Mouse (Mus musculus) midbrain, embryonic 13.5 days (tissue): ENCODE data around the gene Mylk2. TPM values are rescaled to one million over a fixed set of nuclear protein-coding genes. Genes with fewer than 3 reads are reported as not detected.

Experiments used
- ATAC-seq: fragments of 200-750 bp; cut with Nextera tagmentation; 2 replicates; pipeline ENCODE4 v1.8.0; 2017; ENCODE audit warnings: mild to moderate bottlenecking, moderate TSS enrichment, moderate library complexity
- H3K27ac ChIP-seq: fragments of 300-500 bp; sonication (generic); 2 replicates; pipeline ENCODE4 v1.5.1; 2015; ENCODE audit warnings: inconsistent platforms, mild to moderate bottlenecking, moderate library complexity
- H3K27me3 ChIP-seq: fragments of 300-500 bp; sonication (generic); 2 replicates; pipeline ENCODE4 v1.6.1; 2015; ENCODE audit warnings: mild to moderate bottlenecking, inconsistent platforms
- H3K36me3 ChIP-seq: fragments of 300-500 bp; sonication (generic); 2 replicates; pipeline ENCODE4 v1.6.1; 2015; ENCODE audit warnings: mild to moderate bottlenecking, inconsistent platforms
- H3K4me1 ChIP-seq: fragments of 300-500 bp; sonication (generic); replicated peaks from 2 replicates; pipeline ENCODE4 v1.6.1; 2015; ENCODE audit warnings: inconsistent platforms
- H3K4me2 ChIP-seq: fragments of 300-500 bp; sonication (generic); replicated peaks from 2 replicates; pipeline ENCODE4 v1.6.1; 2015; ENCODE audit warnings: moderate library complexity, mild to moderate bottlenecking, inconsistent platforms
- H3K4me3 ChIP-seq: fragments of 300-500 bp; sonication (generic); replicated peaks from 2 replicates; pipeline ENCODE4 v1.5.1; 2015; ENCODE audit warnings: mild to moderate bottlenecking, inconsistent platforms
- H3K9ac ChIP-seq: fragments of 300-500 bp; sonication (generic); replicated peaks from 2 replicates; pipeline ENCODE4 v1.6.1; 2015; ENCODE audit warnings: mild to moderate bottlenecking, inconsistent platforms
- H3K9me3 ChIP-seq: fragments of 300-500 bp; sonication (generic); 2 replicates; pipeline ENCODE4 v1.6.1; 2016; ENCODE audit warnings: mild to moderate bottlenecking, inconsistent platforms
- WGBS: fragments of 180-500 bp; shearing (Covaris S2); methylation state at CpG from one replicate; pipeline ENCODE4 v1.1.7; 2015; 5-methylcytosine and 5-hydroxymethylcytosine counted together
- polyA plus RNA-seq: library from polyadenylated mRNA; unstranded; fragments of >200 nt; fragmentation: Nextera tagmentation; extraction: Ambion mirVana; gene quantifications from 2 replicates; pipeline ENCODE4 v1.2.1, GENCODE M21; 2015

Mylk2 gene
- polyA plus RNA-seq, 1 experiment from 2014 or later, result 0.07 TPM

- Histone ChIP-seq H3K4me1 (0 out of 2 replicates have a peak, but pooled peaks cover 8% of the 10 kb centered on the region), H3K27me3 (peaks cover 29% of the 10 kb centered on the region), H3K27ac (no peak overlapping the region), H3K9me3 (no peaks in the 10 kb centered on the region), H3K9ac (no peak overlapping the region), H3K4me2 (no peak overlapping the region), H3K36me3 (no peaks in the 10 kb centered on the region), H3K4me3 (no peak overlapping the region)
- WGBS, result 59% methylated on average over 5 of the region's 5 CpGs
- ATAC-seq, result no peak
These were observed 5.0 kb downstream of the Mylk2 start for GRCm38 (mm10) chr2:152916111-152916510.

- Histone ChIP-seq H3K27me3 (peaks cover 14% of the 10 kb centered on the region), H3K9me3 (no peaks in the 10 kb centered on the region), H3K4me1 (0 out of 2 replicates have a peak, but pooled peaks cover 8% of the 10 kb centered on the region), H3K36me3 (no peaks in the 10 kb centered on the region), H3K4me2 (no peak overlapping the region), H3K4me3 (no peak overlapping the region), H3K9ac (no peak overlapping the region), H3K27ac (no peak overlapping the region)
- 56% methylated on average over 9 of the region's 9 CpGs for WGBS
- ATAC-seq, result no peak
These were observed 6.5 kb downstream of the Mylk2 start for GRCm38 (mm10) chr2:152917671-152918070.

DNA sequence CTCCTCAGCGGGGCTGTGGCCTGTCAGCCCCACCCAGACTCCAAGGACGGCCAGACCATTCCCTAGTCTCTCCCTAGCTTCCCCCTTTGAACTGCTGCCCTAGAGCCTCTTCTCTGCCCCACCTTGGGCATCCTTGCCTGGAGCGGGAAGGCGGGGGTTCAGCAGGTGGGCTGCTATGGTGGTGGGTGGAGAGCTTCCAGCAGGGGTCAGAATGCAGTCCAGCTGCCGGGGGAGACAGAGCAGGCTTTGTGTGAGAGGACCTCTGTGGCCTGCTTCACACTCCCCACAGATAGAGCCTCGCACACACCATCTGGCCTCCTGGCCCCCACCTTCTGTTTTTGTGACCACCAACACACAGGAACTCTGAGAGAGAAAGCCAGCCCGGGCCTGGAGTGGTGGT, 11.2 kb downstream of the Mylk2 start:
- 36% methylated on average over 6 of the region's 7 CpGs for WGBS
- no peak overlapping the region for H3K9ac ChIP-seq
- no peak overlapping the region for H3K4me2 ChIP-seq
- no peak for ATAC-seq
- H3K9me3 ChIP-seq, result no peaks in the 10 kb centered on the region
- no peak overlapping the region for H3K4me3 ChIP-seq
- no peak overlapping the region for H3K27ac ChIP-seq
- no peaks in the 10 kb centered on the region for H3K27me3 ChIP-seq
- H3K36me3 ChIP-seq, result no peaks in the 10 kb centered on the region
- H3K4me1 ChIP-seq, result no peaks in the 10 kb centered on the region

DNA sequence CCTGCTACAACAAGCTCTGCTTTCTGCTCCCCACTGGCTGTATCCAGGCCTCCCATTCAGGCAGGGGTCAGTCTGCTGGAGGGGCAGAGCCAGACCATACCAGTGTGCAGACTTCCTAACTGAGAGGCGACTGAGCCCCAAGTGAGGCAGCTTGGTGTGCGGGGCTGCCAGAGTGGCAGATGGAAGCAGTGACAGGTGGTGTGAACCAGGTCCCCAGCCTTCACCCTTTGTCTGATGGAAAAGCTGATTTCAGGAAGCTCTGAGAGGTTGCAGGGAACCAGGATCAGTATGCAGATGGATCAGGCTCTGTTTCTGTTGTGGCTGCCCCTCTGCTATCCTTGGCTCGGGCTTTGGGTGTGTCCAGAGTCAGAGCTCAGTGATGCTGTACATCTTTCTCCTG, 12.5 kb downstream of the Mylk2 start:
- no peak for ATAC-seq
- 61% methylated on average over 3 of the region's 3 CpGs for WGBS

GRCm38 (mm10) chr2:152924128-152924527, 13.0 kb downstream of the Mylk2 start:
- no peaks in the 10 kb centered on the region for H3K27me3 ChIP-seq
- WGBS, result 49% methylated on average over 8 of the region's 8 CpGs
- H3K4me1 ChIP-seq, result no peaks in the 10 kb centered on the region
- H3K9ac ChIP-seq, result no peak overlapping the region
- H3K36me3 ChIP-seq, result no peaks in the 10 kb centered on the region
- H3K9me3 ChIP-seq, result no peaks in the 10 kb centered on the region
- no peak overlapping the region for H3K27ac ChIP-seq
- no peak overlapping the region for H3K4me3 ChIP-seq
- no peak overlapping the region for H3K4me2 ChIP-seq
- no peak for ATAC-seq

More for the DNA sequence above, 12.5 kb downstream of the Mylk2 start:
- Histone ChIP-seq H3K9ac (no peak overlapping the region), H3K9me3 (no peaks in the 10 kb centered on the region), H3K4me3 (no peak overlapping the region), H3K36me3 (no peaks in the 10 kb centered on the region), H3K4me2 (no peak overlapping the region), H3K27ac (no peak overlapping the region), H3K4me1 (no peaks in the 10 kb centered on the region), H3K27me3 (no peaks in the 10 kb centered on the region)

DNA sequence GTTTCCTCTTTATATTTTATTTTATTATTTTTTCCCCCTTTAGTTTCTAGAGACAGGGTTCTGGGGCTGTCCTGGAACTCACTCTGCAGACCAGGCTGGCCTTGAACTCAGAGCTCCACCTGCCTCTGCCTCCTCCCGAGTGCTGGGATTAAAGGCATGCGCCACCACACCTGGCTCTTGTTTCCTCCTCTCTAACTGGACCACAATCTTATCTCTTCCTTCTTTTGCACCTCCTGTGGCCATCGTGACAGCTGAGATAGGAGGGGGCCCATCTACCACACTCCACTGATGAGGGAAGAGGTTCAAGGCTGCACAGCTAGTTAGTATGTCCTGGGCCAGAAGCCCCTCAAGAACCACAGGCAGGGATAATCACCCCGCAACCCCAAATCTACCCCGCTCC, 13.4 kb downstream of the Mylk2 start:
- Histone ChIP-seq H3K27ac (no peak overlapping the region), H3K36me3 (no peaks in the 10 kb centered on the region), H3K4me1 (no peaks in the 10 kb centered on the region), H3K27me3 (no peaks in the 10 kb centered on the region), H3K4me3 (no peak overlapping the region), H3K4me2 (no peak overlapping the region), H3K9ac (no peak overlapping the region), H3K9me3 (no peaks in the 10 kb centered on the region)
- ATAC-seq, result no peak
- WGBS, result 86% methylated on average over 5 of the region's 5 CpGs

DNA sequence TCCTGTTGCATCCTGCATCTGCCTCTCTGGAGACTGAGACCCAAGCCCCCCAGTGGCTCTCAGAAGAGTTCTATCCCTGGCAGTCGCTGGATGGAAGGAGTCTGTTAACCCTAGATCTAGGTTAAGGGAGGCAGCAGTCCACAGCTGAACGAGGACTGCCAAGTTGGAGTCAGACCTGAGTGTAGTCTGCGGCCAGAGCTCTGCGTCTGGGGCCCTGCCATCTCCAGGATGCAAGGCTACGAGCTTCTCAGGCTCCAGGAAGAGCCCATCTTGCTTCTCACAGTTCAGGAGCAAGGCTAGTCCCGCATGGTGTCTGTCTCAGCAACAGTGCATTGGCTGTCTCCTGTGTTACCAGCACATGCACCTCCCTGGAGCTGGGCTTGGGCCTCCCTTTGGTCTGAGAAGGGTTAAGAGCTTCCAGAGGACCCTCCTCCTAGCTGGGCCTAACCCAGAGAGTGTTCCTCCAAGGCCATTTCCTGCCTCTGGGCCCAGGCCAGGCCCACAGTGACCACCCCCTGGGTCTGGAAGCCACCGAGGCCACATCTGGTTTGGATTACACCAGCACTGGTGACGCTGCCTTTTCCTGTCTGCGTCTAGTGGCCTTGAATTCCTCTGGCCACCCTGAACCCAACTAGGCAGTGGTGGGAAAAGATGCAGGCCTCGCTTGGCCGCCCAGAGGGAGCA, 14.2 kb downstream of the Mylk2 start:
- WGBS, result 75% methylated on average over 11 of the region's 11 CpGs
- Histone ChIP-seq H3K27ac (no peak overlapping the region), H3K4me1 (no peaks in the 10 kb centered on the region)

DNA sequence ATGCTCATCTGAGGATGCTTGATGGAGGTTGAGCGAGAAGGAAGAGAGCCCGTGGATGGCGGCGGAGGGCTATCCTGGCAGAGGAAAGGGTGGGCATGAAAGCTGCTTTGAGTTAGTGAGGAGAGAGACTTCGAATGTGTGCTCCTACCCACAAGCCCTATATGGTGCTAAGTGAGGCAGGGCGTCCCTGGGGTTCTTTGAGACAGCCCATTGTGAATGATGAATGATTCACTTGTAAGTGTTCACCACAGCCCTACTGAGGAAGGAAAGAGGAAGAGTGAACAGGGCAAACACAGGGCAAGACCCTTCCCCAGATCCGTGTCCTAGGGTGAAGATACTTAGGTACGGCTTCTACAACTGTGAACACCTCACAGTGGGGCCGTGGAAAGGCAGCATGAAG, 15.7 kb downstream of the Mylk2 start:
- WGBS, result 81% methylated on average over 9 of the region's 9 CpGs

More for the DNA sequence above, 14.2 kb downstream of the Mylk2 start:
- Histone ChIP-seq H3K27me3 (no peaks in the 10 kb centered on the region), H3K9ac (no peak overlapping the region), H3K4me3 (no peak overlapping the region), H3K4me2 (no peak overlapping the region), H3K9me3 (no peaks in the 10 kb centered on the region), H3K36me3 (no peaks in the 10 kb centered on the region)
- ATAC-seq, result no peak

GRCm38 (mm10) chr2:152927371-152927770, 16.2 kb downstream of the Mylk2 start:
- no peak overlapping the region for H3K4me3 ChIP-seq
- no peaks in the 10 kb centered on the region for H3K27me3 ChIP-seq
- 67% methylated on average over 5 of the region's 5 CpGs for WGBS
- no peak for ATAC-seq
- H3K4me2 ChIP-seq, result no peak overlapping the region
- H3K9ac ChIP-seq, result no peak overlapping the region
- no peaks in the 10 kb centered on the region for H3K36me3 ChIP-seq
- no peaks in the 10 kb centered on the region for H3K9me3 ChIP-seq
- no peaks in the 10 kb centered on the region for H3K4me1 ChIP-seq
- no peak overlapping the region for H3K27ac ChIP-seq

More for the DNA sequence above, 15.7 kb downstream of the Mylk2 start:
- H3K9me3 ChIP-seq, result no peaks in the 10 kb centered on the region
- no peaks in the 10 kb centered on the region for H3K27me3 ChIP-seq
- H3K27ac ChIP-seq, result no peak overlapping the region
- H3K36me3 ChIP-seq, result no peaks in the 10 kb centered on the region
- no peak overlapping the region for H3K9ac ChIP-seq
- H3K4me3 ChIP-seq, result no peak overlapping the region
- no peak for ATAC-seq
- no peak overlapping the region for H3K4me2 ChIP-seq
- no peaks in the 10 kb centered on the region for H3K4me1 ChIP-seq

- Histone ChIP-seq H3K27me3 (no peaks in the 10 kb centered on the region), H3K4me3 (no peak overlapping the region), H3K9me3 (no peaks in the 10 kb centered on the region), H3K4me1 (no peaks in the 10 kb centered on the region), H3K9ac (no peak overlapping the region), H3K4me2 (no peak overlapping the region), H3K27ac (no peak overlapping the region), H3K36me3 (no peaks in the 10 kb centered on the region)
- no peak for ATAC-seq
- WGBS, result 58% methylated on average over 14 of the region's 14 CpGs
These were observed 17.3 kb downstream of the Mylk2 start for GRCm38 (mm10) chr2:152928219-152928987.

DNA sequence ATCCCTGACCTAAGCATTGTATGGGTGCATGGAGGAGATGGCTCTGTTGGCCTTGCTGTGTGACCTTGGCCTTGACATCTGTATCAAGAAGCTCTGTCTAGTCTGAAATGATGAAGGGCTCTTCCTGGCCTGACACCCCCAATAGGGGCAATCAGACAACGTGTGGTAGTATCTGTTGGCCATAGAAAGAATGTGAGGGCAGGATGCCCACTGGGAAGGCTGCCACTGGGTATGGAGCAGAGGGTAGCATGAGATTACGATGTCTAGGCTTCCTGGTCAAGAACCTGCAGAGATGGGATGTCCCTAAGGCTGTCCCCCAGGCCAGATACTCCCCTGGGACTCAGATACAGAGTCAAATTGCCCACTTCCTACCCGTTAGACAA, 17.8 kb downstream of the Mylk2 start:
- Histone ChIP-seq H3K9me3 (no peaks in the 10 kb centered on the region), H3K4me2 (no peak overlapping the region), H3K9ac (no peak overlapping the region), H3K4me3 (no peak overlapping the region), H3K27me3 (no peaks in the 10 kb centered on the region), H3K27ac (no peak overlapping the region), H3K36me3 (no peaks in the 10 kb centered on the region), H3K4me1 (no peaks in the 10 kb centered on the region)
- no peak for ATAC-seq
- WGBS, result 66% methylated on average over 3 of the region's 3 CpGs

- H3K27me3 ChIP-seq, result no peaks in the 10 kb centered on the region
- H3K36me3 ChIP-seq, result no peaks in the 10 kb centered on the region
- no peak overlapping the region for H3K4me2 ChIP-seq
- ATAC-seq, result no peak
- H3K9ac ChIP-seq, result no peak overlapping the region
- no peaks in the 10 kb centered on the region for H3K4me1 ChIP-seq
- H3K9me3 ChIP-seq, result no peaks in the 10 kb centered on the region
- H3K4me3 ChIP-seq, result no peak overlapping the region
- 35% methylated on average over 2 of the region's 2 CpGs for WGBS
- no peak overlapping the region for H3K27ac ChIP-seq
These were observed 19.1 kb downstream of the Mylk2 start for GRCm38 (mm10) chr2:152930276-152930675.
